Mouse (Mus musculus) lung, postnatal 14 days (tissue): ENCODE measurements around the gene Akirin2.
"Not testable (repeated sequence)": the region's sequence is repeated elsewhere in the genome, so short reads cannot be mapped to it uniquely, and the experiment has no call there.

ENCODE experiments used
- DNase-seq: peaks from one replicate; pipeline ENCODE4 v3.0.0; 2021

Gene Akirin2

DNA sequence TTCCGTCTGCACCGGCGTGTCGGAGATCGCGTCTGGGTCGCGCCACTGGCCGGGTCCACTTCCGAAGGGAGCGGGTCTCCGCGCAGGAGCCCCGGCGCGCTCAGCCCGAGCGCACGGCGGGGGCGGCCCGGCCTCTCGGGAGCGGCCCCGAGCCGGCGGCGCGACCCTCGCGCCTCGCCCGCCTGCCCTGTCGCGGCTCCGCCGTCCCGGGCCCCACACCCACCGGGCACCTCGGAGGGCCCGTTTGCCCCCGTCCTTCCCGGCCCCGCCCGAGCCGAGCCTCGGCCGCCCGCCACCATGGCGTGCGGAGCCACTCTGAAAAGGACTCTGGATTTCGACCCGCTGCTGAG, at the start of gene Akirin2:
TSS of gene Akirin2 (plus strand) at position 190 of the 350 bp plus-strand sequence.
- no peak for DNase-seq

DNA sequence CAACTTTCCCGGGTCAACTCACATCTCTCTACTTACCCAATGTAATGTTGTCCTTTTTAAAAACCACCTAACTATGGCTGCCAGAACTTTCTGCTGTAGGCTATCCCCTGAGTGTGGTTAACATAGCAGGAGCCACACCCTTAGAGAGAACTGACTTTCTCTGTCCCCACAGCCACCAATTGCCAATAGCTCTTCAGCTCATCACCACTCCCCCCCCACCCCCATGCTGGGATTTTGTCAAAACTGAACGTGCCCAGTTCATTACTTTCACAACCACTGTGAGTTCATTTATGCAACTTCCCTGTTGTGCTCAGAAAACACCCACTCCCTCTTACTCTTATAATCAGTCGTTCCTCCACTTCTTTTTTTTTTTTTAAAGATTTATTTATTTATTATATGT, 40.4 kb upstream of the Akirin2 start:
- no peak for DNase-seq

DNA sequence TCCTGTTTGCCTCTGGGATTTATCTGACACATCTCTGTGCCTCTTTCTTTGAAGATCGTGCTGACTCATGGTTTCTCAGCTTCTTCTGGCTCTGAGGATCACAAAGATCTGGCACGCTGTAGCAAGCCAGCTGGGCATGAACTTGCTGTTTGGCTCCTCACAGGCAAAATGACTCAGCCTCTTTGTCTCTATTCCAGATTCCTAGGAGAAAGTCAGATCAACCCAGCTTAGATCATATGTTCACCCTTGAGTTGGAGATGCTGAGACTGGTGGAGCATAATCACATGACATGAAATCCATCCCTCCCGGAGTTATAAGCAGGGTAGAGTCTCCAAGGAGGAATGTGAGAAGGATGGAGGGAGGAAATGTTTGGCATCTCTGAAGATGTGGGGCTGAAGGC, 27.9 kb upstream of the Akirin2 start:
- peak; percentile 17 for DNase-seq

DNA sequence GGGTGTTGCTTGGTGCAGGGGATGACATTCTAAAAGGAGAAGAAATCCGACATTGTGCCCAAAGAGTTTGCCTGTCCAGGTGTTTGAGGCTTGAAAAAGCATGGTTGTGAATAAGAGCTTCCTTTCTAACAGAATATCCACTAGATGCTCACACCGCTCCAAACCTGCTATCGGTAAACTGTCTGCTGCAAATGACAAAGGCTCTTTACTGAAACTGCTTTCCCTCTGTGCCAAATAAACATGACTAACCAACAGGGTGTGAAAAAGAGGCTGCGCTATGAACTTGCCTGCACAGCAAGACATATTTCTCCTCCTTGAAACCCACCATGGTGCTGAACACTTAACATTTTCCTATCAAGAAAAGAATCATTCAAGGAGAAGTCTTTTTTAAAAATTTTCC, 27.2 kb upstream of the Akirin2 start:
- no peak for DNase-seq

DNA sequence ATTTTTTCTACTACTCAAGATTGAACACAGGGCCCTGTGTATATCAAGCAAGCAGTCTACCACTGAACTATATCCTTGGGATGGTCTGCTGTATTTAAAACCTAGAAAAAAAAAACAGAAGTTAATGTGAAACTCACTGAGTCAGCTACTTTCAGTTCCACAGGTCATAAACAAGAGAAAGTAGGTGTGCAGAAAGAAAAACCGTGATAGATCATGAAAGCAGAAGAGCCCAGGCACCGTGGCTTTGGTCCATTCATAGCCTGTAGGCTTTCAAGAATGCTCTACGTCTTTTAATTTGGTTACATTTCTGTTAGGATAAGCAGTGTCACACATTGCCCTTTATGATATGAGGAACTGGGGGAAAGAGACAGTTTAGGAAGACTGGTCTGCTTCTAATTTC, 24.0 kb upstream of the Akirin2 start:
- DNase-seq = no peak

DNA sequence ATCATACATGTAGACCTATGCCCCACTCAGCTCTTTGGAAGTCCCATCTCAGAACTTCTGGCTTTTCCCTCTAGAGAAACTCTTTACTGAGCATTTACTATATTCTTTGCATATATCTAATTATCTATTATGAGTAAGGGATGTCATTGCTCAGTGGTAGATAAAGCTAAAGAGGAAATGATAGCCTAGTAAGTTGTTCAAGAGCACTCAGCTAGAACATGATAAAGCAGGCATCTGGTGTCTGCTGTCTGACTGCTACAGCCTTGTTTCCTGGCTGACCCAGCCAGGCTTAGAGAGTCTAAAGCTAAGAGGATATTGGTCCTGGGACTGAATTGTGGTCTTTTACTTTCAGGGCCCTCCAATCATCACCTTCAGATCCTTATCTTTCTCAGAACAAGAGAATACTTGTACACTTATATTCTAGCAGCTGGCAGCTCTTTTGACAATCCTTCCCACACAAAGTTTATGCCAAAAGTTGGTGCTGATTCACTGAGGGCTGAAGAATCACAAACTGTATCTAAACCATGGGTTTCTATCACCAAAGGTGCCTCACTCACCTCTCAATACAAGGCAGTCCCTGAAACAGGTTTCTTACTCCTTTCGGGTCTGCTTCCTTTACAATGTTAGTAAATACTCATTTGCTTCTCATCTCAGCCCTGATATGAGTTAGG, 22.2 kb upstream of the Akirin2 start:
- no peak for DNase-seq

DNA sequence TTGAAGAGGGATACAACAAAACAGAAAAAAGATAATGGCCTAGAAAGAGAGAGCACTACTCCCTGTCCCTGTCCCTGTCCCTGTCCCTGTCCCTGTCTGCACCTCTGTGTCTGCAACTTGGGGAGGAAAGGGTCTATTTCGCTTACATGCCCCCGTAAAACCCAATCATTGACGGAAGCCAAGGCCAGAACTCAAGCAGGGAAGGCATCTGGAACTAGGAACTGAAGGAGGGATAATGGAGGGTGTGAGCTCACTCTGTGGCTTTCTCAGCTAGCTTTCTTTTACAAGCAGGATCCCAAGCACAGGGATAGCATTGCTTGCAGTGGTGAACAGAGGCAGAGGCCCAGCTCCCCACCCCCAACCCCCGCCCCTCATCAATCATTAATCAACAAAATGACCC, 21.4 kb upstream of the Akirin2 start:
- DNase-seq = no peak

DNA sequence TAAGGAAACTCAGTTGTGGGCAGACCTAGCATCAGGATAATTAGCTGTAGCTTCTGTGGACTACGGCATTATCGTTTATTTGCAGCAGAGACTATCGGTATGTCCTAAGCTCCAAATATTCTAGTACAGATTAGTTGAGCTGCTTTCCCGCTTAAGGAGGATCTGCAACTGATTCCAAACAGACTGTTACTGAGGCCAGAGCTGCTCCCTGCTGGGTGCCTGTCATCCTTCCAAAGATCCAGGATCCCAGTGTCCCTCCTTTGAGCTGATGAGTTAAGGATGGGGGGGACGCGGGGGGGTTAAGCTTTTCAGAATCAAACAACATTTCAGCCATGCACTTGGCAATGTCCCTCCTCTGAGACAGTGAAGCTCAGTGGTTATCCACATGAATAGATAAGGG, 20.8 kb upstream of the Akirin2 start:
- DNase-seq = no peak

DNA sequence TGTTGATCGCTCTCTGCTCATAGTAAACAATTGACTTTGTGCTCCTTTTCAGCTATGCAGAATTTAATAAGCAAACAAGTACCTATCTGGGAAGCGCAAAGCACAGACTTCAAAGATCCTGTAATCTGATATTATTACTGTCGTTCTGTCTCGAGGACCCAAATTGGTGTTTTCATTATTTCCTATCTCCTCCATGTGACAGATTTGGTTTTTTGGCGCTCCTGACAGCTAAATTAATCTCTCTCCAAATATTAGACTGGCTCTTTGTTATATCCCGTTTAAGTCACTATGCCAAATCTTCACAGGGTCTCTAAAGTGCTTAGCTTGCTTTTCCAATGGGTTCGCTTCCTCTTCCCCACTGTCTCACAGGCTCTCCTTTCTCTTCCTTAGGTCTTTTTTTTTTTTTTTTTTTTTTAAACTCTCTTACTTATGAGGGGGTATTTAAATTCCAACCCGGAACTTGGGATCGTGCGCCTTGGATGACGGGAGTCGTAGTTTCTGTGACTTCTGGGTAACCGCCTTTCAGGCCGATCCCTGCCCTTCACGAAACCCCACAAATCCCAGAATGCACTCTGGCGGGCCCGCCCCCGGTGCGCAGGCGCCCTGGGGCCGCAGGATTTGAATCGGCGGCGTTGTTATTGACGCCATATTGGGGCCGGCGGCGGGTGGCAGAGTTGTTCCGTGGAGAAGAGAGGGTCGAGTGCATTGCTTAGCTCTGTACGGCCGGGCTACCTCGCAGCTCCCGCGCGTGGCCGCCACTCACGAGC, 573 bp upstream of the Akirin2 start:
- DNase-seq = peak; percentile 96

DNA sequence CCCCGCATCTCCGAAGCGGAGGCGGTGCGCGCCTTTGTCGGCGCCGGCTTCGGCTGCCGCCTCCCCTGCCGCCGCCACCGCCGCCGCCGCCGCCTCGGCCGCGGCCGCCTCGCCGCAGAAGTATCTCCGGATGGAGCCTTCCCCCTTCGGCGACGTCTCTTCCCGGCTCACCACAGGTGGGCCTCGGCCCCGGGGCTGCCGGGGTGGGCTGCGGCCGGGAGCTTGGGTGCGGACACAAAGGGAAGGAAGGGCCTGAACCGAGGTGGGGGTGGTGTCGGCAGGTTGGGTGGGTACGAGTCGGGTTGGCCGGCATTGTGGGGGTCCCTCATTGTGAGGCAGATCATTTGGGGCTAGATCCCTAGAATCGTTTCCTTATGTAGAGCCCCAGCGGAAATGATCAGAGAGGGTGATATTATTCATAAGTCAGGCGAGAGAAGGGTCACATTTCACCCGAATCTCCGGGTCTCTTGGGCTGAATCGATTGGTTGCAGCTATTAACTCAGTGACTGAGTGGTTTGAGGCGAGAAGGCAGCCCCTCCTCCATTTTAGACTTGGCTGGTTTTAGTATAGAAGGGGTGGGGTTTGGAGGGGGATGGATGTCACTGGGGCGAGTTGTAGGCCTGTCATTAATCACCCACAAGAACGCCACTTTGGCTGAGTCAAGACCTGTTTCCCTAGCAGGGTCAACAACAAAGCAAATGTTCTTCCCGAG, 517 bp downstream of the Akirin2 start:
- DNase-seq = peak; percentile 49

DNA sequence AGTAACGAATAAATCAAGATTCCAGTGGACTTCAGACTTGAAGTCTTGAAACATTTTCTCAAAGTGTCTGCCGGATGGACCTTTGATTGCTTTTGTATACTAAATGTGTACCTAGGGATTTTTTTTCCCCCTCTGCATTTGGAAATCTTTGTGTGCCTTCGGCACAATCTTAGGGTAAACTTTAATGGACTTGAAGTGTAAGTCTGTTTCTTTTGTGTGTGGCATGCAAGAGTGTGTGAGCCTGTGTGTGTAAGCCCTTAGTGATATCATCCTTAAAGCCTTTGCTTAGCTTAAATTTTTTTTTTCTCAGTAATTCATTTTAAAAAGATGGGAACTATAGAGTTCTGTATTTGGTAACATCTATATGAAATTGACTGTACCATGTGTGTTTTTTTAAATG, 1.2 kb downstream of the Akirin2 start:
- DNase-seq = no peak

DNA sequence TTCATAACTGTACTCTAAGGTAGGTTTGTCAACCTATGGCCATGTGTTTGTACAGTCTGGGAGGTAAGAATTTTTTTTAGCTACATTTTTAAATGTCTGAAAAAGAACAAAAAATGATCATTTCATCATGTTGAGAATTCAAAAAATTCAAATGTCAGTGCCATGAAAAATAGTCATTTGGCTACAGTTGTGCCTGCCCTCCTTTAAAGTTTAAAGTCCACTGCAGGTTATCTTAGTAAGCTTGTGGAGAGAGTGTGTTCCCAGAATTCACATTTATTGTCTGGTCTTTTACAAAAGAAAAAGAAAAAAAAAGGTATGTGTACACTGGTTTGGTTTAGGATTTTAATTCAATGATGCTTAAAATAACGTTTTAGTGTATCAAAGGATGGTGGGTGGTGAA, 3.9 kb downstream of the Akirin2 start:
- no peak for DNase-seq

DNA sequence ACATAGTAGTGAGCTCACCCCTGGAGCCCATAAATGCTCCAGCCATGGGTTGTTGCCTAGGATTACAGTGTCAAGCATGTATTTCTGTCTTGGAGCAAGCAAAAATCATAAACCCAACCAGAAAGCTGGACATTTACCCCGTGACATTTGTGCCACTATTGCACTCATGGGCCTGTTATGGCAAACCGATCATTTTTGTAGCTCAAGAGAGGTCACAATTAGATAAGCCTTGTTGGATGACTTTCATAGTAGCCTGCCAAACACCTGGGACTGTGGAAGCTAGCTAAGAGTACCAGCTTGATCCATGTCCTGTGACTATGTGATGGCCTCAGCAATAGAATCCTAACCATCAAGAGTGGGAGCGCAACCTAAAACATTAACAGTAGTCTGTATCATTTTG, 4.9 kb downstream of the Akirin2 start:
- no peak for DNase-seq

DNA sequence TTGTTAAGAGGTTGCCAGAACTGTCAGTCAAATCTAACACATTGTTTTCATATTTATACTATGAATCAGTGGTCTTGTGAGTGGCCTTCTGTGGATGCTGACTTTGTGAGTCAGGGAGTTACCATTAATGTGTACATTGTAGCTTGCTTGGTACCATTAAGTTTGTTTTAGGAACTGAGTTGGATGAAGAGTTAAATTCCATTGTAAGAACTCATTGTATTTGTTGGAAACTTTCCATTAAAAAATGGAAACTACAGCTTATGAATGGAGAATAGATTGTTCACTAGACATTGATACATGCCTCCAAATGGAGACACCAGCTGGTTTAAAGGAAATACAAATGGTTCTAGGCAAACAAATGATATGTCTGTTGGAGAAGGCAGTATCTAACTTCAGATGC, 5.4 kb downstream of the Akirin2 start:
- no peak for DNase-seq

DNA sequence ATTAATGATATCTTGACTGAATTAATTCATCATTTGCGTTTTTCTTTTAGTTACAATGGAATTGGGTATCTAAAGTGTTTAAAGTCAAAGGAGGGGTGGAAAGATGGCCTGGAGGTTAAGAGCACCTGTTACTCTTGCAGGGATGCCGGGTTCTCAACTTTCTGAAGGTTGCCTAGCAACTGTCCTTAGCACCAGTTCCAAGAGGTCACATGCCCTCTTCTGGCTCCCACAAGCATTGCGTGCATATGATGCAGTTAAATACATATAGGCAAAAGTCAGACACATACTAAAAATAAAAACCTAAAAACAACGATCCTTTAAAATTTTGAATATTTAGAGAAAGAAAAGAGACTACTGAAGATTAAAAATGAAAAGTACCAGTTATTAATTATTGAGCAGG, 10.2 kb downstream of the Akirin2 start:
- peak; percentile 25 for DNase-seq

DNA sequence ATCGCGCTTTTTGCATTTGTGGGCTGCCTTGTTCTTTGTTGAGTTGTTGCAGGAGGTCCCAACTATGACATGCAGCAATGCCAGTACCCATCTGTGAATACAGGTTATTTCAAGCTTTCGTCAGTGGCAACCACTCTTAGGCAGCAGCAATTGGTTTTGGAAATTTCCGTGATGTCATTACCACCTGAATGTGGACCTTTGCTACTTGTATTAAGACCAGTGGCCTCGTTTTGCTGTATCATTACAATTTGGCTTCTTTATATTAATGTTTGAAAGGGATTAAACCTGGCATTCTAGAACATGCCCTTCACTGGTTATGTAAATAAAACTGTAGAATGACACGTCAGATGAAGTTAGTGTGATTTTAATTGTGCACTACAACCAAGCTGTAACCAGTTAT, 15.5 kb downstream of the Akirin2 start:
- no peak for DNase-seq

DNA sequence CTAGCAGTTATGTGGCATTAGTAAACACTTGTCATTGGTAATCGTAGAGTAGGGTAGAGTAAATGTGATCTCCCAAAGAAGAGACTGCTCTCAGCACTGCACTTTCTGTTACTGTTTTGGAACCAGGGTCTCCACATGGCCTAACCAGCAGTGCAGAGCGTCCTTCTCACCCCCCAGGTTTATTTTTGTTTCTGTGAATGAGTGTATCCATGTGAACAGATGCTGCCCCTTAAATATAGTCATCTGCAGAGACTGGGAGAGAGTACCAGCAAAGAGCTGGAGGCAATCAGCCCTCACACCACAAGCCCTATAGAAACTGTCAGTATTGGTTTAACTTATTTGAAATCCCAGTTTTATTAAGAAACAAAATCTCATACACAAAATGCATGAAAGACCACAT, 22.1 kb downstream of the Akirin2 start:
- DNase-seq = no peak

DNA sequence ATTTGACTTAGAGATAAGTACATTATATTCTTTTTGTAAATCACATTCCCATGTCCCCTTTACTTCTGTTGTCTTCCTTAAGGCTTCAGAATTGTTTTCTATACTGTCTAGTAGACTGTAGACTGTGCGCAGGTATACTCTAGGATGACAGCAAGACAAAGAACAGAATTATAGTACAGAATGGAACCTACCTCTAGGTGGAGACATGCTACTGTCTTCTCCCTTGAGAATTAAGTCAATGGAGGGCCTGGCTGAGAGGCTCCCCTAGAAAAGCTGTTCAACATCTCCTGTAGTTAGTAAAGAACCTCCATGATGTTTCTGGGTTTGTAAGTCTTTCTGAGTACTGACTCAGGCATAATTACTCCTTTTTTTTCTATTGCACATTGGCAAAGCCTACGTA, 26.3 kb downstream of the Akirin2 start:
- DNase-seq = no peak

DNA sequence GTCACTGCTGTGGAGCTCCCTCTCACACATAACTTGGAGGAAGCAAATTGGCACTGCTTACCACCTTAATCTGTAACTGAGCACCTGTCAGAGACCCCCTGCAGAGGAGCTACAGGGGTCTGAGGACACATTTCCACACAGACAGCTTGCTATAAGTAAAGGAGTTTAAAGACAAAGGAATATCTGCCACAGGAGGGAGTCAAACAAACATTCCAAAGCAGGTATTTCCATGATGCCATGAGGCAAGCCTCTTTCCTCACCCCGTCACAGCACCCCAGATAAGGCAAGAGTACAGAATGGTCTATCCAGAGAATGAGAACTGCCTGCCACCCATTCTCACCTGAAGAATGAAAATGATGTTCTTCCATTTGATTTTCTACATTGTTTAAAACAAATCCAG, 28.5 kb downstream of the Akirin2 start:
- DNase-seq = no peak

DNA sequence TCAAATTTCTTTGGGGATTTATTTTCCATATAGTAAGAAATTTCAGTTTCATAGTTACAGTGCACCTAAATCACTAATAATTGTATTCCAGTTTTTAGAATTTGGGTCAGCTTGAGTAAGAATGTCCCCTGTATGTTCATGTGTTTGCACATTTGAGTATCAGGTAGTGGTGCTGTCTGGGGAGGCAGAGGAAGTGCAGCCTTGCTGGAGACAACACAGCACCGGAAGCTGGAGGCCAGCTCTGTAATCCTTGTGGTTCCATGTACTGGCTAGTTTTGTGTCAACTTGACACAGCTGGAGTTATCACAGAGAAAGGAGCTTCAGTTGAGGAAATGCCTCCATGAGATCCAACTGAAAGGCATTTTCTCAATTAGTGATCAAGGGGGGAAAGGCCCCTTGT, 30.8 kb downstream of the Akirin2 start:
- DNase-seq = not testable (repeated sequence)

DNA sequence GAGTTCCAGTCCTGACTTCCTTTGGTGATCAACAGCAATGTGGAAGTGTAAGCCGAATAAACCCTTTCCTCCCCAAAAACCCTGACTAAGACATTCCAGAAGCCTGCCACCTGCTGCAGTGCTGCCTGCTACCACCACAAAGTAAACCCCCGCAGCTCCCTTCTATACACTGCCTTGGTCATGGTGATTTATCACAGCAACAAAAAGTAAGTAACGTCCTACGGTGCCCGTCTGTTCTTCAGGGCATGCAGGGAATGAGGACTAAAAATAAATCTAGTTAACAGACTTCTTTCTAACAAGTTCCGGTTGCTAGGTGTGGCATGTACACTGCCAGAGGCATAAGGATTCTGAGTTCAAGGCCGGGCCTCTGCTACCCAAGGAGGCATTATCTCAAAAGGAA, 31.3 kb downstream of the Akirin2 start:
- DNase-seq = no peak

DNA sequence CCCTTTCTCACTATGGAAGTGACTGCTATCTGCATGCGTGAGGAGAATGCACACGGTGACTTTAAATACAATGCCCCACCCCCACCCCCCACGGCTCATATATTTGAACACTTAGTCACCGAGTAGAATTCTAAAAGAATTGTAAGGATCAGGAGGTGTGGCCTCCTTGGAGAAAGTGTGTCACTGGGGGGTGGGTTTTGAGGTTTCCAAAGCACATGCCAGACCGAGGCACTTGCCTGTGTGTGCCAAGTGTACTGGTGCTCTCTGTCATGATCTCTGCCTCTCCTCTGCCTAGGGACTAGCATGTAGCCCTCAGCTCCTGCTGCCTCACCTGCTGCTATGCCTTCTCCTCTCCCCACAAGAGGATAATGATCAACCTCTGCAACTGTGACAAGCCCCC, 31.7 kb downstream of the Akirin2 start:
- no peak for DNase-seq

DNA sequence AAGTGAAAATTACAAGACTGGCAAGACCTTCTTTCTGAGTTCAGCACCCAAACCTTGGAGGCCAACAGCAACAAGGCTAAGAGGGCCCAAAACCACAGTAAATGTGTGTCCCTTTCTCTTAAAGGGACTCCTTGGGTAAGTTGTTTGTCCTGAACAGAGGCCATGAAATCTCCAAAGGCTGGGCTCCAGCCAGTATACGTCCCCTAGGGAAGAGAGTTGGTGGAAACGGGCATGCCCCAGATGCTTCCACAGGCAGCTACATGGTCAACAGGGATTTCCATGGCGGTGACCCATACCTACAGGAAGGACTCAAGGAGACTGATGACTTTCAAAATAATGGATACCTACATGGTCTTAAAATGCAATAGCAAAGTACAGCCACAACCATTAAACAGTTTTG, 32.7 kb downstream of the Akirin2 start:
- no peak for DNase-seq

DNA sequence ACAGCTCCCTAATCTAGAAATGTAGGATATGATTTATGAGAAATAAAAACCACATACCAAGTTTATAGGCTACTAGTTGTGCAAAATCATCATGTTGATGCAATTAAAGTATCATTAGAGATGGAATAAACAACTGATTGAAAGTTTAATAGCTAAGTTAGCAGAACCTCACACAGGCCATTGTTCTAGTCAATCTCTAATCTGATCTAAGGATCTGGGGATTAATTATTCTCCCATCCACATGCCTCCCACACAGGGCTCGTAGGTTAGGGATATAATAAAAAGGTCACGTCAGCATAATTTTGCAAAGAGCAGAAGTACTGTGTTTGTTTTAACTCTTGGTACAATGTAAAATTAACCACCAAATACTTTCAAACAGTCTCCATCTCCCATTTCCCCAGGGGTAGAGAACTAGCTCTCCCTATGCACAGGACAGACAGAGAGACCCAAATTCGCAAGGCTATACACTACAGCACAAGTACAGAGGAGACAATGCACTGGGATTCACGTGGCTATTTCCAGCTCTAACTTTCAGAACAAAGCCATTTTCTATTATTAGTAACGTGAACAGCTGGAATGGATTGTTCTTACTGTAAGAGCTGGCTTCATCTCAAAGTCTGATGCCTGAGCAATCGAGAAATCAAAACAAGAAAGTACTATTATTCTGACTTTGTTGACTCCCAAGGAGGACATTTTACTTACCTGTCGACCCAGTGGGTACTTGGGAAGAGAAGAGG, 34.3 kb downstream of the Akirin2 start:
- DNase-seq = no peak
